Mouse (Mus musculus): Measurements from ENCODE around the gene Trappc13. TPM values are rescaled to one million over a fixed set of nuclear protein-coding genes. Genes with fewer than 3 reads are reported as not detected.
"Not testable (repeated sequence)": the region's sequence is repeated elsewhere in the genome, so short reads cannot be mapped to it uniquely, and the experiment has no call there.

The Trappc13 gene
- total RNA-seq (2015; ENCODE audit: low replicate concordance) (28.8 and 49.9 TPM in 2 replicates), total RNA-seq (2017; ENCODE audit: low replicate concordance) (23.5 and 27.3 TPM in 2 replicates)

GRCm38 (mm10) chr13:104177796-104178649 lies at the start of gene Trappc13:
Gene Trappc13 (minus strand): TSS chr13:104178469.
- peak; percentile 83 for ATAC-seq (replicated peaks; ENCODE audit: low FRiP score, poor library complexity, severe bottlenecking)

- ATAC-seq (replicated peaks; ENCODE audit: low FRiP score, poor library complexity, severe bottlenecking), result no peak
Observed at GRCm38 (mm10) chr13:104227478-104227877, 49.2 kb upstream of the Trappc13 start.

- ATAC-seq (replicated peaks; ENCODE audit: low FRiP score, poor library complexity, severe bottlenecking), result no peak
Observed at GRCm38 (mm10) chr13:104204313-104204712, 26.0 kb upstream of the Trappc13 start.

- not testable (repeated sequence) for ATAC-seq (replicated peaks; ENCODE audit: low FRiP score, poor library complexity, severe bottlenecking)
Observed at GRCm38 (mm10) chr13:104195891-104196290, 17.6 kb upstream of the Trappc13 start.

- ATAC-seq (replicated peaks; ENCODE audit: low FRiP score, poor library complexity, severe bottlenecking), result no peak
Observed at GRCm38 (mm10) chr13:104187357-104187756, 9.1 kb upstream of the Trappc13 start.

GRCm38 (mm10) chr13:104179176-104179888 lies 1.1 kb upstream of the Trappc13 start:
- peak; percentile 58 for ATAC-seq (replicated peaks; ENCODE audit: low FRiP score, poor library complexity, severe bottlenecking)

GRCm38 (mm10) chr13:104178650-104179121 lies 417 bp upstream of the Trappc13 start, which contains the start of gene Trim23:
Gene Trim23 (plus strand): TSS chr13:104178797.
- peak; percentile 89 for ATAC-seq (replicated peaks; ENCODE audit: low FRiP score, poor library complexity, severe bottlenecking)

GRCm38 (mm10) chr13:104176874-104177273 lies 1.4 kb downstream of the Trappc13 start:
- ATAC-seq (replicated peaks; ENCODE audit: low FRiP score, poor library complexity, severe bottlenecking), result no peak

- no peak for ATAC-seq (replicated peaks; ENCODE audit: low FRiP score, poor library complexity, severe bottlenecking)
Observed at GRCm38 (mm10) chr13:104172498-104172897, 5.8 kb downstream of the Trappc13 start.

GRCm38 (mm10) chr13:104171711-104172110 lies 6.6 kb downstream of the Trappc13 start:
- ATAC-seq (replicated peaks; ENCODE audit: low FRiP score, poor library complexity, severe bottlenecking), result no peak

- no peak for ATAC-seq (replicated peaks; ENCODE audit: low FRiP score, poor library complexity, severe bottlenecking)
Observed at GRCm38 (mm10) chr13:104155686-104156085, 22.6 kb downstream of the Trappc13 start.

GRCm38 (mm10) chr13:104155106-104155505 lies 23.2 kb downstream of the Trappc13 start:
- no peak for ATAC-seq (replicated peaks; ENCODE audit: low FRiP score, poor library complexity, severe bottlenecking)

GRCm38 (mm10) chr13:104154180-104154579 lies 24.1 kb downstream of the Trappc13 start:
- ATAC-seq (replicated peaks; ENCODE audit: low FRiP score, poor library complexity, severe bottlenecking), result no peak

- no peak for ATAC-seq (replicated peaks; ENCODE audit: low FRiP score, poor library complexity, severe bottlenecking)
Observed at GRCm38 (mm10) chr13:104145646-104146045, 32.6 kb downstream of the Trappc13 start.

- ATAC-seq (replicated peaks; ENCODE audit: low FRiP score, poor library complexity, severe bottlenecking), result no peak
Observed at GRCm38 (mm10) chr13:104144871-104145270, 33.4 kb downstream of the Trappc13 start.

- peak; percentile 93 for ATAC-seq (replicated peaks; ENCODE audit: low FRiP score, poor library complexity, severe bottlenecking)
Observed at GRCm38 (mm10) chr13:104139369-104140209, 38.7 kb downstream of the Trappc13 start.

GRCm38 (mm10) chr13:104134510-104135085 lies 43.7 kb downstream of the Trappc13 start:
- no peak for ATAC-seq (replicated peaks; ENCODE audit: low FRiP score, poor library complexity, severe bottlenecking)

GRCm38 (mm10) chr13:104132561-104132960 lies 45.7 kb downstream of the Trappc13 start:
- ATAC-seq (replicated peaks; ENCODE audit: low FRiP score, poor library complexity, severe bottlenecking), result no peak

- no peak for ATAC-seq (replicated peaks; ENCODE audit: low FRiP score, poor library complexity, severe bottlenecking)
Observed at GRCm38 (mm10) chr13:104123662-104124381, 54.4 kb downstream of the Trappc13 start.
